Mouse (Mus musculus): ENCODE measurements at regions not wholly inside any gene's neighbourhood (a gene's known extent, or its start where the extent isn't known, plus 50 kb on each side); places are given as distances from the start of the nearest gene placed in this dataset.

GRCm38 (mm10) chr1:164603433-164603832 is 145.3 kb upstream of the Atp1b1 start:
- TF ChIP-seq POLR2A (IDR thresholded peaks at IDR 0.05; ENCODE audit: control insufficient read depth, low read depth, low read length) (no peak), CTCF (IDR thresholded peaks at IDR 0.05; ENCODE audit: control insufficient read depth, insufficient read depth, insufficient replicate concordance, low read depth, low read length) (peak; percentile 60; the same call in 1 of the 2 replicates)

Data from testis, adult 2 months (tissue).